Mouse (Mus musculus): ENCODE measurements around the gene Cmya5.

Cmya5 gene

GRCm38 (mm10) chr13:93060437-93060836 is 84.1 kb downstream of the Cmya5 start:
- DNase-seq = no peak

DNA sequence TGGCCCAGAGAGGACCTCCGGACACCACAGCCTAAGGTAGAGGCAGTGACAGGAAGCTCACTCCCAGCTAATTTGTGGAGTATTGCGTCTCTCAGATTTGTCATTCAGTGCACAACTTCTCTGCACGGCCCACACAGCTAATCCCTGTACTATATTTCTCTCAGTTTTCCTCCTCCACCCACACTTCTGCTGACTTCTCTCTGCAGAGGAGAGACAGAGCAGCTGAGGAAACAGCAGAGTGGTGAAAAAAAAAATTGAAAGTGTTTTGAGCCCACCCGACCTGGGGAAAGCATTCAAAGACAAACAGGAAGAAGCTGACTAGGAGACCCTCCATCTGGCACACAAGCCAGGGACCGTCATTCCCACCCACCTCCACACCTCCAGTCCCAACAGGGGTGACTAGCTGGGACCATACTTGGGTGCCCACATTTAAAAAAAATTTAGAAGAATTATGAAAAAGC is 85.9 kb downstream of the Cmya5 start:
- DNase-seq = no peak

GRCm38 (mm10) chr13:93057492-93058260 is 86.8 kb downstream of the Cmya5 start:
- DNase-seq = no peak

GRCm38 (mm10) chr13:93056091-93056490 is 88.4 kb downstream of the Cmya5 start:
- DNase-seq = no peak

DNA sequence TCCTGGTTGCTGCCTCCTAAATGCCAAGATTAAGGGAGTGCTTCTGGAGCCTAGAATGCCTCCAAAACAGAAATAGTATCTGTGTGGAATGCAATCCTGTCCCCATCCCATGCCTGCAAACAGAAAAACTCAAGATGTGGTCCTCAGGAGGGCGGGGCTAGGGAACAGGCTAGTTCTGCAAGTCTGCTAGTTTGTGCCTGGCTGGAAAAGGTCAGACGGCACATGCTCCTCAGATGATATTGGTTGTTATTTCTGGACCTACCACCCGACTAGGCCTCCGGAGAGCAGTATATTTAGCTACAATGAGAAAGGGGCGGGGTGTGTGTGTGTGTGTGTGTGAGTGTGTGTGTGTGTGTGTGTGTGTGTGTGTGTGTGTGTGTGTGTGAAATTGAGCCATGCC is 93.0 kb downstream of the Cmya5 start:
- no peak for DNase-seq

DNA sequence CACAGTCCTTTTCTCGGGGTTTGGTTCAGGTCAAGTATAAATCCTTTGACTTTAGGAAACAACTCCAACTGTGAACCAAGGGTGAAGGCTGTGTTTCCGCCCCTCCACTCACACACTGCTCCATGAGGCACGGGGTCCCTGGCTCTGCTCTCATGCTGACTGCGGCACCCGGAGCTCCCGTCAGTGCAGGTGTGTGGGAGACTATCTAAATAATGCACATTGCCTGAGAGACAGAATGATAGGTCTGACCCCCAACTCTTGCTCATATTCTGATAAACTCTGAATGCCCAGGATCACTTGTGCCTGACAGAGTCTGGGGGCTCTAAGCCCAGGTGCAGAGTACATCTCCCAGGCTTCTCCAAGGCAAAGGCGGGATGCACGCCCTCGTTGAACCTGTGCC is 103.5 kb downstream of the Cmya5 start:
- DNase-seq = no peak

DNA sequence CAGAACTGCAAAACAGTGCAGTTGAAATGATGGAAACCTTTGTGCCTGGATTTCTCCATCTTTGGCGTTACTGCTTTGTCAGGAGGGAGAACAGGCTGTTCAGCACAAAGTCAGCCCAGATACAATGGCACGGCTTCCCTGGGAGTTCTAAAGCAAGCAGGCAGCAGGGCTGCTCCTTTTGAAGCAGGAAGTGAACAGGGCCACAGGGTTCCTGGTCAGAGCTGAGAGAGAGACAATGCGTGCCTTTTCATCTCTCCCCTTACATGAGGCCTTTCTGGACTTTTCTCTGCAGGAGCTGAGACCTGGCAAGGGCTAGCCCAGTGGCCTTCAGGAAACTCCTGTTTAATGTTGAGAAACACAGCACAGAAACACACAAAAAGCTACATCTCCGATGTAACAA is 108.3 kb downstream of the Cmya5 start:
- DNase-seq = no peak

GRCm38 (mm10) chr13:93029337-93029736 is 115.2 kb downstream of the Cmya5 start:
- DNase-seq = no peak

- DNase-seq = no peak
Observed at GRCm38 (mm10) chr13:93024837-93025236, 119.7 kb downstream of the Cmya5 start.

GRCm38 (mm10) chr13:93022158-93022557 is 122.4 kb downstream of the Cmya5 start:
- DNase-seq = no peak

DNA sequence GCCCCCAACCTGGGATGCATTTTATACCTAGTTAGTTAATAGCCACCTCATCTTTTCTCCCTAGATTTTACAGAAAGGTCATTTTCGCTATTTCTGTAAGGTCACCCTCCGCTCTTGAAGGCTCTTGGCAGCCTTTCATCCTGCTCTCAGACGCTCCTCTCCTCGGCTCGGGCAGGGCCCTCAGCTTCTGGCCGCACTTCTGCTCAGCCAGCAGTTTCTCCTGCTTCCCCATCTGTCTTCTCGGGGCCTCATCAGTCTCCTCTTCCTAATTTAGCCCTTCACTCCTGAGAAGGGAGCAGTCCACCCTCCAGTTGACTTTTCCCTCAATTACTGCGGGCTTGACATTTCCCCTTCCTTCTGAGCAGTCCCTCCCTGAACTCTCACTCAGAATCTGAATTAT is 131.6 kb downstream of the Cmya5 start:
- DNase-seq = no peak

GRCm38 (mm10) chr13:93011315-93011714 is 133.2 kb downstream of the Cmya5 start:
- DNase-seq = no peak

DNA sequence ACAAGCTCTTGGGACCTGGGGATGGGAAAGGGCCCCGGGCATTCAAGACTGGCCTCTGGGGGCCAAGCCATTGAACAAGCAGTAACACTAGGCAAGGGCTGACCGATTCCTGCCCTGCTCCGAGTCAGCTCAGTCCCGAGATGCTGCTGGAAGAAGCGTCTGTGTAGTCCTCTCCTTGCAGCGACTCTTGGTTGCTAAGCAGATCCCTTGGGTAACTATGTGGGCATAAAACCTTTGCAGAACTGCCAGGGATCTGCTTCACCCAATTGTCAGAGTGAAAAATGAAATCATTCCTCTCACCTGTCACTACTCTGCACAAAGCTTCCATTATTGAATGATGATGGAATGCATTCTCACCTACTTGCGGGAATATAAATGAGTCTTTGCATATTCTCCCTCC is 134.0 kb downstream of the Cmya5 start:
- DNase-seq = no peak

DNA sequence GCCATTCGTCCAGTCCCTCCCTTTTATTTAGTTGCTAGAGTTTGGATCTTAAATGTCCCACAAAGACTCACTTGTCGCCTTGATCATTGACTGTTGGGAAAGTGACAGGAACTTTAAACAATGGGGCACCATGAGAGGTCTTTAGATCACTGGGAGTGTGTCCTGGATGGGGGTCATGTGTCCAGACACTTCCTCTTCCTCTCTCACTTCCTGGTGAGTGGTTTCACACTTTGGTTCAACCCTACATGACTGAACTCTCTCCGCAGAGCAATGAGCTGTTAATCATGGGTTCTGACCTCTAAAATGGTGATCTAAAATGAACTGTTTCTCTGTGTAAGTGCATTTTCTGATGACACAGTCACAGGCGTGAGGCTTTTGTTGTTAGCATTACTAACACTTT is 137.4 kb downstream of the Cmya5 start:
- no peak for DNase-seq

- no peak for DNase-seq
Observed at GRCm38 (mm10) chr13:93006347-93006746, 138.2 kb downstream of the Cmya5 start.

DNA sequence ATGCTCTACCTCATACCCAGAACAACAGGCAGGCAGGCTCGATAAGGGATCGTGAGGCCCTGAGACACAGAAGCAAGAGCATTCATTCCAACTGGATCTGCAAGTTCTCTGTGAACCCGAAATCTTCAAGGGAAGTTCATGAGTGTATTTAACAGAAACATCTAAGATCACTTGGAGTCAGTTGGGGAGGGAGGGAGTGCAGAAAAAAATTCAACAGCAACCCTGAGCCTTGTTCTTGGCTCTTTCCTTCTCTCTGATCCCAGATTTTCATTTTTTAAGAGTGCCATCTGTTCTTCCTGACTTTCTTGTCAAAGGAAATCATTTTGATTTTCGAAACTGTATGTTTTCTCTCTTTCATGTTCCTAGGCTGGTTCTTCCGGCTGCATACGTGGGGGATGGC is 140.5 kb downstream of the Cmya5 start:
- no peak for DNase-seq

DNA sequence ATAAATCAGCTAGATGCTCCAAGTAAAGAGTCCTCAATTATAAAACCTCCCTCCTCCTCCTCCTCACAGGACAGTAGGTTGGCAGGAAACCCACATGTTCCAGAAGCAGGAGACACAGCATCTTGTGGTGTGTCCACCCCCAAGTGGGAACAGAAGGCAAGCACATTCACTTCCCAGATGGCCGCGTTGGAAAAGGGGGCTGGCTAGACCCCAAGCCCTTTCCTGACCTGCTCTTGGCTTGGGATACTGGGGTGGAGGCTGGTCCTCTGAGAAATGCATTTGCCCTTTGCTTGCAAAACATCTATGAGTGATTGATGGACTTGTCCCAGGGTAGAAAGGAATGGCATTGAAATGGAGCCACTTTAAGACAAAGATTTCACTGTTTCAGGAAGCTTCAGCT is 142.1 kb downstream of the Cmya5 start:
- no peak for DNase-seq

DNA sequence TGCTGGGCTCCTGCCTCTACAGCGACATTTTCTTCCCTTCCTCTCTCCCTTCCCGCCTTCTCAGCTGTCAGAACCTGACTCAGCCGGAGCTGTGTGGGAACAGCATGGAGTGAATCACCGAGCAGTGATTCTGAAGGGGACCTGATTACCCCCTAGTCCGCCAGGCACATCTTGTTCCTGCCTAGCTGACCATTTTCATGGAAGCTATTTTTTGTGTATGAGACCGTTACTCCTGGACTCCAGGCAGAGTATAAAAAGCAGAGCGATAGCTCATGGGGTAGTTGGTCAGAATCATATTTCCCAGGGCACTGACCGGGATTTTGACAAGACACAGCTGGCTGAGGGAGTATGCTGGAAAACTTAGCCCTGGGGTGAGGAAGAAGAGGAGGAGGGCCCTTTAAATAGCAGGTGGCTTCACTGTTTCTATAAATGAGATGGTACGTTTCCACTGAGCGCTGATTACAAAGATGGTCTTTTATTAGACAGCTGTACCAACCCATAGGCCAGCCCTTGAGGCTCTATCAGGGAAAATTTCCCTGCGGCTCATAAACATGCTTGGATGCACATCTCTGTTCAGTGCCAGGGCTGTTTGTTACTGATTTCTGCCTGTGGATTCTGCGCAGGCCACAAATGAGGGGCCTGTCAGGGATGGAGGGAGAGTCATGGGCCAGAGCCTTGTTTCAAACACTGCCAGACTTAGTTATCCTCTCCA is 143.7 kb downstream of the Cmya5 start:
- no peak for DNase-seq

GRCm38 (mm10) chr13:92999860-93000259 is 144.7 kb downstream of the Cmya5 start:
- no peak for DNase-seq

GRCm38 (mm10) chr13:92994743-92995142 is 149.8 kb downstream of the Cmya5 start:
- no peak for DNase-seq

DNA sequence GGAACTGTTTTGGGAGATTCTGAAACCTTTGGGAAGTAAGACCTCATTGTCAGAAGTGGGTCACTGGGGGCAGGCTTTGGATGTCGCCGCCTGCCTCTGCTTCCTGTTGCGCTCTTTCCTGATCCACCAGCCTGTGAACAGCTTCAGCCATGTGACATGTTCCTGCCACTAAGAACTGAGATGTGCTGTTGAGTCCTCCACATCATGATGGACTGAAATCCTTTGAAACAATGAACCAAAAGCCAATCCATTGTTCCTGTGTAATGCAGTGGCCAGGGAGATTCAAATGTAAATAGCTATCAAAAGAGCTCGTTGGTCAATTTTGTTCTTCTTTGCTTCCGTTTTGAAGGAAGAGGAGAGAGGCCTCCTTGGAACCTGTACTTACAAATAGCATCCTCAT is 151.7 kb downstream of the Cmya5 start:
- no peak for DNase-seq
